Mouse (Mus musculus): Measurements from ENCODE around the gene Dcun1d4. TPM values are rescaled to one million over a fixed set of nuclear protein-coding genes. Genes with fewer than 3 reads are reported as not detected.

Gene Dcun1d4
- total RNA-seq, 1 experiment = 14.9 TPM

DNA sequence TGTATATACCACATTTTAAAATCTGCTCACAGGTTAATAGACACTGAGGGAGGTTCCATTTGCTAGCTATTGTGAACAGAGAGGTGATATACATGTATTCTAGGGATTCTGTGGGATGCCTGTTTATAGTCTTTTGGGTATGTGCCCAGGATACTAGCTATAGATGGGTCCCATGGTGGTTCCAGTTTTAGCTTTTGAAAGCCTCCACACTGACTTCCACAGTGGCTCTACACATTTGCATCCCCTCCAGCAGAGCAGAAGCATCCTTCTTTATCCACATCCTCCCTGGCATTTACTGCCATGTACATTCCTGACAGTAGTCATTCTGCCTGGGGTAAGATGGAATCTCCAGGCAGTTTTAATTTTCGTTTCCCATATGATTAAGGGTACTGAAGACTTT lies 30.5 kb upstream of the Dcun1d4 start:
- Histone ChIP-seq H3K4me3 (ENCODE audit: insufficient read depth in 1 of 2, low read depth in 1 of 2, low read length in 2 of 2, poor library complexity in 1 of 2, severe bottlenecking in 1 of 2) (no peak overlapping the region), H3K27ac (ENCODE audit: insufficient read depth, low read depth, low read length, poor library complexity, severe bottlenecking) (no peak overlapping the region), H3K36me3 (ENCODE audit: control insufficient read depth, insufficient read depth, low read length, poor library complexity, severe bottlenecking) (no peaks in the 10 kb centered on the region), H3K9me3 (ENCODE audit: control insufficient read depth, insufficient read depth, low read depth, low read length) (no peaks in the 10 kb centered on the region), H3K9ac (ENCODE audit: insufficient read depth, low read depth, low read length, poor library complexity, severe bottlenecking) (no peak overlapping the region), H3K4me1 (ENCODE audit: control insufficient read depth in 2 of 2, insufficient read depth in 2 of 2, low read length in 2 of 2, poor library complexity in 1 of 2) (no peaks in the 10 kb centered on the region)
- TF ChIP-seq ZC3H11A (IDR thresholded peaks at IDR 0.05; ENCODE audit: borderline replicate concordance, low read depth, low read length) (no peak), MAFK (IDR thresholded peaks at IDR 0.05; ENCODE audit: insufficient read depth, low read depth, low read length) (no peak), CHD2 (IDR thresholded peaks at IDR 0.05; ENCODE audit: low read depth, low read length) (no peak), HCFC1 (IDR thresholded peaks at IDR 0.05; ENCODE audit: borderline replicate concordance, insufficient read depth, low read length) (no peak), ZNF384 (IDR thresholded peaks at IDR 0.05; ENCODE audit: low read depth, low read length) (no peak)
- DNase-seq (ENCODE audit: low read depth, low spot score) = no peak
- in situ Hi-C loops (cut with MboI; ENCODE audit: low sequenced_read_pairs in 2 of 2, unreplicated experiment in 2 of 2) = no loop called here

DNA sequence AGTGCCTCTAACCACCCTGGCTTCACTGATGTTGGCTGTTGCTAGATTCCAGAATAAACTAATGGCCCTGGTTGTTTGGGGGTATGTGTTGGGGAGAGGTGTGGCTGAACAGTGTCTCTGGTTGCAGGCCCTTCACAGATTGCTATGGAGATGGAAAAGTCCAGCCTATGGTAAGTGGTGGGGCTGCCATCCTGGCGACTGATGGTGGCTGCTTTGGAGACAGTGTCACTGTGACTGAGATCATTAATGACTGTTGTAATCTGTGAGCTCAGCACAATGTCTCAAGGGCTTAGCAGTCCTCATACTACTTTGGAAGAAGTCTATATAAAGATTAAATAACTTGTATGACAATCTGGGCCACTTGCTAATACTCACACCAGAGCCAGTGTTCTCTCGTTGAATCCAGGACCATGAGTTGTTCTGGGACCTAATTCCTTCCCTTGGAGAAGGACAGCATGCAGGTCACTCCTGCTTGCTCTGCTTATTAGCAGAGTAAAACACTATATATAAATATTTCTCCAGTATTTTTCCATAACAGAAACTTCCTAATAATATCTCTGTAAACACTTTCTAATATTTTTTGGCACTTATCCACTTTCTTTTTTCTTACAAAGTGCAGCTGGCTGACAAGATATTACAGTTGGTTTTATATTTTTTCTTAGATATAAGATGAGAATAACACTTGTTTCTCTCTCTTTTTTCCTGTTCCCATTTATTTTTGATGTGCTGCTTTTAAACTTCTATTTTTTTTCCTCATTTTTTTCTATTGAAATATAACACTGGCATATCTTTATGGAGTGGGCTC lies 26.1 kb upstream of the Dcun1d4 start:
- Histone ChIP-seq H3K4me3 (ENCODE audit: insufficient read depth in 1 of 2, low read depth in 1 of 2, low read length in 2 of 2, poor library complexity in 1 of 2, severe bottlenecking in 1 of 2) (no peak overlapping the region), H3K4me1 (ENCODE audit: control insufficient read depth in 2 of 2, insufficient read depth in 2 of 2, low read length in 2 of 2, poor library complexity in 1 of 2) (no peaks in the 10 kb centered on the region), H3K9ac (ENCODE audit: insufficient read depth, low read depth, low read length, poor library complexity, severe bottlenecking) (no peak overlapping the region), H3K9me3 (ENCODE audit: control insufficient read depth, insufficient read depth, low read depth, low read length) (0 out of 2 replicates have a peak, but pooled peaks cover 2% of the 10 kb centered on the region), H3K36me3 (ENCODE audit: control insufficient read depth, insufficient read depth, low read length, poor library complexity, severe bottlenecking) (no peaks in the 10 kb centered on the region), H3K27ac (ENCODE audit: insufficient read depth, low read depth, low read length, poor library complexity, severe bottlenecking) (no peak overlapping the region)
- in situ Hi-C loops (cut with MboI; ENCODE audit: low sequenced_read_pairs in 2 of 2, unreplicated experiment in 2 of 2) = no loop called here
- DNase-seq (ENCODE audit: low read depth, low spot score) = no peak
- TF ChIP-seq HCFC1 (IDR thresholded peaks at IDR 0.05; ENCODE audit: borderline replicate concordance, insufficient read depth, low read length) = no peak
- TF ChIP-seq ZC3H11A (IDR thresholded peaks at IDR 0.05; ENCODE audit: borderline replicate concordance, low read depth, low read length) = no peak
- no peak for TF ChIP-seq MAFK (IDR thresholded peaks at IDR 0.05; ENCODE audit: insufficient read depth, low read depth, low read length)
- TF ChIP-seq CHD2 (IDR thresholded peaks at IDR 0.05; ENCODE audit: low read depth, low read length) = no peak
- TF ChIP-seq ZNF384 (IDR thresholded peaks at IDR 0.05; ENCODE audit: low read depth, low read length) = no peak

DNA sequence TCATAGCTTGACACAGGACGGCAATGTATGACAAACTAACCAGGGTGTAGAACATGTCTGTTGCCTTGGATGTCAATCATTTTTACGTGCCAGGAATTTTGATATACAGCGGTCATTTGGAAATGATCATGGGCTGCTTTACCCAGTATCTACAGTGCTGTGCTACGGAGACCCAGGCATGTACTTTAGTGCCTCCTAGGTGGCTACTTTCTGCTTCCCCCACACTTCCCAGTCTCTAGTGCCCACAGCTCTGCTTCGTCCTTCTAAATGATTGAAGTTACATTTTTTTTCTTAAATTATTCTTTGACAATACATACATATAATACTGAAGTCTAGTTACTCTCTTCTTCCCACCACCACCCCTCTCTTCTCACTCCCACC lies 25.5 kb upstream of the Dcun1d4 start:
- in situ Hi-C loops (cut with MboI; ENCODE audit: low sequenced_read_pairs in 2 of 2, unreplicated experiment in 2 of 2) = no loop called here

DNA sequence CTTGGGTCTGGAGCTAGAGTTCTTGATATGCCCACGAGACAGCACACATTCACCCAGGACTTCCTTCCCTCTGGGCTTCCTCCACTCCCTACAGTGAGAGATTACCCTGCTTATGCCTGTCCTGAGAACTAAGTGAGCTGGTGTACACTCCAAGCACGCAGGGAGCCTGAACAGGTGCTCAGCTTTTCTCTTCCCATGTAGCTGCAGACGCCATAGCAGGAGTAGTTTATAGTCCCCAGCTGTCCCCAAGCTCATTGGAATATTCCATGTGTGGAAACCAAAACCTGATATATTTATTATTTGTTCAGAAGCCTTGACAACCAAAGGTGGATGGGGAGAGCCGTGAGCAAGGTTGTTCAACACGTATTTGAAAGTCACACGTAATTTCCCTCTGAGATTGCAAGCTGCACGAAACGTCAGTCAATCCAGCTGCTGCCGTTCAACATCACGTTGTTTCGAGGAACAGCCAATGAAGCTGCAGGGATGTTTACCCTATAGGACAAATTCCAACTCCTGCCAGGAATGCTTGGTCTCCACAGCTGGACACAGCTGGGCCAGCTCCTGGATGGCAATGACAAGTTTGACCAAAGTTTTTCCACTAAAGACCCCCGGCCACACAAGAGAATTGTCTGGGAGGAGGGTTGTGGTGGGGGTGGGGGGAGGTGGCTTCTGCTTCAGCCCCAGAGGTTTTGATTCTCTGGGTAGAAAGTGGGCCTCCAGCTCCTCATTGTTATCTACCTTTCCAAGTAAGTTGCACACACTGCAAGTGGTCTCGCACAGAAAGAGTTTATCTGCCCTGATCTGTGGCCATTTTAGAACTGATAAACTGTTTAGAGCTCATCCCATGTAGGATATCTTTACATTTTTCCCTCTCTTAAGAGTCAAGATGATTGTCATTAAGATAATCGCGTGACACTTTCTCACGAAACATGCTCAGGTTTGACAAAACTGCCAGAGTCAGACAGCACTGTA lies 12.1 kb upstream of the Dcun1d4 start:
- no peak overlapping the region for H3K9ac ChIP-seq (ENCODE audit: insufficient read depth, low read depth, low read length, poor library complexity, severe bottlenecking)
- in situ Hi-C loops (cut with MboI; ENCODE audit: low sequenced_read_pairs in 2 of 2, unreplicated experiment in 2 of 2) = no loop called here
- H3K27ac ChIP-seq (ENCODE audit: insufficient read depth, low read depth, low read length, poor library complexity, severe bottlenecking) = no peak overlapping the region
- H3K9me3 ChIP-seq (ENCODE audit: control insufficient read depth, insufficient read depth, low read depth, low read length) = 0 out of 2 replicates have a peak, but pooled peaks cover 3% of the 10 kb centered on the region
- DNase-seq (ENCODE audit: low read depth, low spot score) = no peak
- no peak overlapping the region for H3K4me3 ChIP-seq (ENCODE audit: insufficient read depth in 1 of 2, low read depth in 1 of 2, low read length in 2 of 2, poor library complexity in 1 of 2, severe bottlenecking in 1 of 2)
- no peaks in the 10 kb centered on the region for H3K4me1 ChIP-seq (ENCODE audit: control insufficient read depth in 2 of 2, insufficient read depth in 2 of 2, low read length in 2 of 2, poor library complexity in 1 of 2)
- TF ChIP-seq MAFK (IDR thresholded peaks at IDR 0.05; ENCODE audit: insufficient read depth, low read depth, low read length) (no peak), HCFC1 (IDR thresholded peaks at IDR 0.05; ENCODE audit: borderline replicate concordance, insufficient read depth, low read length) (no peak), ZC3H11A (IDR thresholded peaks at IDR 0.05; ENCODE audit: borderline replicate concordance, low read depth, low read length) (no peak), CHD2 (IDR thresholded peaks at IDR 0.05; ENCODE audit: low read depth, low read length) (no peak), ZNF384 (IDR thresholded peaks at IDR 0.05; ENCODE audit: low read depth, low read length) (no peak)
- no peaks in the 10 kb centered on the region for H3K36me3 ChIP-seq (ENCODE audit: control insufficient read depth, insufficient read depth, low read length, poor library complexity, severe bottlenecking)

More for the DNA sequence above, 25.5 kb upstream of the Dcun1d4 start:
- Histone ChIP-seq H3K36me3 (ENCODE audit: control insufficient read depth, insufficient read depth, low read length, poor library complexity, severe bottlenecking) (no peaks in the 10 kb centered on the region), H3K9ac (ENCODE audit: insufficient read depth, low read depth, low read length, poor library complexity, severe bottlenecking) (no peak overlapping the region), H3K9me3 (ENCODE audit: control insufficient read depth, insufficient read depth, low read depth, low read length) (0 out of 2 replicates have a peak, but pooled peaks cover 2% of the 10 kb centered on the region), H3K4me1 (ENCODE audit: control insufficient read depth in 2 of 2, insufficient read depth in 2 of 2, low read length in 2 of 2, poor library complexity in 1 of 2) (no peaks in the 10 kb centered on the region), H3K27ac (ENCODE audit: insufficient read depth, low read depth, low read length, poor library complexity, severe bottlenecking) (no peak overlapping the region), H3K4me3 (ENCODE audit: insufficient read depth in 1 of 2, low read depth in 1 of 2, low read length in 2 of 2, poor library complexity in 1 of 2, severe bottlenecking in 1 of 2) (no peak overlapping the region)
- TF ChIP-seq ZC3H11A (IDR thresholded peaks at IDR 0.05; ENCODE audit: borderline replicate concordance, low read depth, low read length) = no peak
- no peak for TF ChIP-seq HCFC1 (IDR thresholded peaks at IDR 0.05; ENCODE audit: borderline replicate concordance, insufficient read depth, low read length)
- TF ChIP-seq CHD2 (IDR thresholded peaks at IDR 0.05; ENCODE audit: low read depth, low read length) = no peak
- TF ChIP-seq ZNF384 (IDR thresholded peaks at IDR 0.05; ENCODE audit: low read depth, low read length) = no peak
- no peak for TF ChIP-seq MAFK (IDR thresholded peaks at IDR 0.05; ENCODE audit: insufficient read depth, low read depth, low read length)
- no peak for DNase-seq (ENCODE audit: low read depth, low spot score)
